Mouse (Mus musculus) testis, postnatal 10 days (tissue): ENCODE measurements around the gene Epb41l5.

ENCODE experiments used
- DNase-seq: peaks from one replicate; pipeline ENCODE4 v3.0.0; 2021; ENCODE audit warnings: low spot score

The Epb41l5 gene

DNA sequence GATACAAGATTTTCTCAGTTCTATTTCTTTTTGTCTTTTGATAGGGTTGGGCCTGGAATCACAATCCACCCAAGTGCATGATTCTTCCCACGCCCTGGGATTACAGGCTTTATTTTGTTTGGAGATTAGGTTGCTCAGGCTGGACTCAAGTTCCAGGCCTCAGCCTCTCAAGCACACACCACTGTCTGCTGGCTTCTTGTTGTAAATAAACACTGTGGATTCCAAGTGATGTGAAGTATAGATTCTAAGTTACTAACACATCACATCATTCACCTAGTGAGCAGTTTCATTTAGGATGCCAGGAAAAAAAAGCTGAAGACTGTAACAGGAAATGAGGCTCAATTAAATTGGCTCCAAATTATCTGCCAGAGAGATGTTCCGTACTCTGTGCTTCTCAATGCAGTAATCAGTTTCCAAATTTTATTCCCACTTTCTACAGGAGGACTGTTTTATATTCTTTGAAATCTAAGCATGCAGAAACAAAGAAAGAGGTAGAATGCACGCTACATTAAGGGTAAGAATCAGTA, 51.8 kb downstream of the Epb41l5 start:
- DNase-seq: no peak

DNA sequence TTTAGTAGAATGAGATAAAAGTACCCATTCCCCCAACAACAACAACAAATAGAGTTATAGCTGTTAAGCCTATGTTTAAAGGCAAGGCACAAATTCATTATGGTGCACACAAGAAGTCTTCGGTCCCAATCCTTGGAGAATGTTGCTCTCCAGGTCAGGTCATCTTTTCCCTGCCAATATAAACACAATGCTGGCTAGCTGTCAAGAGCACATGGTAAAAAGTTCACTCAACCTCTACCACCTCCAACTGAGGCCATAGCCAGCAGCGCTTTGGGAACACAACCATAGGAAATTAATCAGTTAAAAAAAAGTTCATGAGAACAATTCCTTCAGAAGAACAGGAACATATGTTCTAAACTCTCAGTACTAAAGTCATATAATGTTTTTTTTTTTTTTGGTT, 58.8 kb downstream of the Epb41l5 start:
- DNase-seq: no peak

DNA sequence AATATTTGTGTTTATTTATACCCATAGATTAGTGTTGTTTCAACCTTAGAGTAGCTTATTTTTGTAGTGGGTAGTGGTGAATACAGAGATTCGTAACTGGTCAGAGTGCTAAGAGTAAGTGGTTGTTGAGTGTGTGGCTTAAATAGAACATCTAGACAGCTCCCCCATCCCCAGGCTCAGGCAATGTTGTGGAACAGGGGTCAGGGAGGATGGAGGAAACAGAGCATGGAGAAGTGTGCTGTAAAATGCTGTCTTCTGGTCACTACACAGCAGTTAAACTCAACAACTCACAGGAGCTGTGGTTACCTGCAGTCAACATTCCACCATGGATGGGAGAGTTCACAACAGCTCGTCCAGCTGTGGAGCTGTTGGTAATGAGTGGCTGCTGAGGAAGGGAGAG, 63.8 kb downstream of the Epb41l5 start:
- no peak for DNase-seq

DNA sequence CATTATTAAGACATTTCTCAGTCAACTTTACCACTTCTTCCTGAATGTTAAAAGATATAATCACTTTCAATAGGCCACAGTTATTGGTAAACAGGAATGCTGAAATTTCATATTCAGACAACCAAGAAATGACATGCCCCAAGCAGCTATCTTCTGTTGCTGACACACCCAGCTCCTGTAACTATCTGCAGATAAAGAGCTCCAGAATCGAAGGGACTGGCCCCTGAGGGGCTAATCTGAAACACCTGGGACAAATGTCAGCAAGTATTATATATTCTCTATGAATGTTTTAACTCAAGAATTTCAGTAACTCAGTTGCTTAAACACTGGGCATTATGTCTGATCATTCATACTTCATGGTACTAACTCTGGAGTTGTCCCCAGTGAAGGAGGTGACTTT, 78.7 kb downstream of the Epb41l5 start:
- no peak for DNase-seq

DNA sequence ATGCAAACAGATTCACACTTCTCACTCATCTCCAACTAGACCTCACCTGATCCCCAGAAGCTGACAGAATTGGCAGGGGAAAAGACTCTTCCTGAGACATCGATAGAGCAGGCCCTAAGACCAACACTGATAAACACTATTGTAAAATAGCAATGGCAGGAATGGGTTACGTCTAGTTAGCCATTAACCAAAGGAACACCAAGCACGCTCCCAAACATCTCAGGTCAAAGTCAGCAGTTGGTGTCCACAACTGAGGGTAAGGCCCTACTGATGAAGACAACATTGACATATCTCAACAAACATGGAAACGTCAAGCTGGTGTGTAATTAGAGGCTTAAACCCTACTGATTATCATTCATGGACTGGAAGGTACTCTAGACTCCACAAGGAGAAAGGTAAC, 83.3 kb downstream of the Epb41l5 start:
- no peak for DNase-seq

DNA sequence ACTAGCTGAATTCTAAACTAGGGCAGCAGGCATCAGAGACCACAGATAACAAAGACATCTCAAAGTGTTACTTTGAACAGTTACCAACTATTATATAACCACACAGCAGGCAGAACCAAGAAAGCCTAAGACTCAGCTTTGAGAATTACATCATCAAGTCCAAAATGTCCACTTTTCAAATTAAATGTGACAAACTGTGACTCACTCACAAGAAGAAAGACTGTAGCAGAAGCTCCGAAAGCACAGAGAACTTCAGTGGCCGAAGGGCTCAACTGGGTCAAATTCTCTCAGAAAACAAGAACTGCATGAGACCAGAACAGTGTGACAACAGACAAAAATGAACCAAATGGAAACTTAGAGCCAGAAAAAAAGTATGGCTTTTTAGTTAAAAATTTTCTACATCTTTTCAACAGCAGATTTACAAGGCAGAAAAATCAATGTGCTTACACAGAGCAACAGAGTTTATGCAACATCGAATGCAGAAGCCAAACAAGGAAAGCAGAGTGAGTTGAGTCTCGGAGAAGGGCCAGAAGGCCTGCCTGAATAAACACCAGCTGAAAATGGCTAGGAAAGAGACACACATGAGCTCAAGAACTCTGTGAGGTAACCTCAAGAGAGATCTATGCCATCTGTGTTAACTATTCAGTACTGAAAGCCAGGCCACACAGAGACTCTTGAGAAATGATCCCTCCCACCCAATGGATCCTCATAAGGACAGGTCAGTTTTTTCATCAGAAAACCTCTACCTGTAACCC, 91.0 kb downstream of the Epb41l5 start:
- DNase-seq: no peak

DNA sequence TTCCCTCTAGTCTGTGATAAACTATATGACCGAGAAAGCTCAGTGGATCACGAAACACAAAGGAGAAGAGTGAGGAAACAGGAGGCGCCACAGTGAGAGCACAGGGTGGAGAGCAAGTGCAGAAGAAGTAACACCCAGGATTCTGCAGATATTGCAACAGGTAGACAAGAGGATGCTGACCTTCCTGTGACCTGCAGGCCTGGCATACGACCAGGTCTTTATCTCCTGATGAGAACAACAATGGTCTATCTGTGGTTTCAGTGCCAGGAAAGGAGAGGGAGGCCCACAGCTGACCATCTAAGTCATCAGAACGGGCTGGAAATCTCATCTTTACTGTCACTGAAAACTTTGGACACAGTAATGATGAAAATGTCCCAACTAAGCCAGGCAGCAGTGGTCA, 93.1 kb downstream of the Epb41l5 start:
- no peak for DNase-seq

DNA sequence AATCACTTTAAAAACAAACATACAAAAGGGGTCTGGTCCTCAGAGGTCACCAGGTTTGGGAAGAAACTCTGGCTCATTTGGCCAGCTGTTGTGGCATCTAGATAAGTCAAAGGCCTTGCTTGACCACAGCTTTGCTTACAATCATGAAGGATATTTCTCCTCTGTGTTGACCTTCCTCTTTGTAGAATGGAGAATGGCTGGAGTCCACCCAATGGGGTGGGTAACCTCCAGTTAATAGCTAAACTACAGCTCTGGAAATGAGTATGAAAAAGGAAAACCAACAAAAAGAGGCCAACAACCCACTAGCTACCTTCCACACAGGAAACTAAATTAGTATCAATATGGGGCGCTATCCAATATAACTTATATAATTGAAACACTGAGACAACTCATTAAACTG, 97.1 kb downstream of the Epb41l5 start:
- no peak for DNase-seq

DNA sequence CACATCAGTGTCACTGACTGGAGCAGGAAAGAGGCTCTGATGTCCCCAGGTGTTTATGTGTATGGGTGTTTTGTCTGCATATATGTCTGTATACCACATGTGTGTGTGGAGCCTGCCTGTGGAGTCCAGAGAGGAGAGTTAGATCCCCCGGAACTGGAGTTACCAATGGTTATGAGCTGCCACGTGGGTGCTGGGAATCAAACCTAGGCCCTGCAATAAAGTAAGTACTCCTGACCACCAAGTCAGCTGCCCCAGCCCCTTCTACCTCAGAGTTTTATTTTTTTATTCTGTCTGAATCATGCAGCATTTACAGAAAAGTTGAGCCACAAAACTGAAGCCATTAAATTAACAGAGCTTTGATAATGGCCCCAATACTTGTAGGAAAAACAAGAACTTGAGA, 98.7 kb downstream of the Epb41l5 start:
- DNase-seq: no peak

DNA sequence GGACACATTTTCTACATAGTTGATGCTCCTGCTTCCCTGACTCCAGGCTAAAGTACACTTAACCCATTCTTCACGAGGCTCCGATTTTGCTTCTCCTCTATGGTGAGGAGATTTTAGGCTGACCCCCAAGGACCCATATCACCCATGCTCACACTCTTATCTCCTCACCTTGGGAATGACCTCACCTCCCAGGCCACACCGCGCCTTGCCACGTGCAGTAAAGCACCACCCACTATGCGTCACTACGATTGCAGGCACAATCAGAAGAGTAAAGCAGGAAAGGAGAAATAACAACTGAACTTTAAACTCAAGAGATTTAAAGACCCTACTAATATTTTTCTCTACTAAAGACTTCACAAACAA, 99.5 kb downstream of the Epb41l5 start:
- DNase-seq: no peak

DNA sequence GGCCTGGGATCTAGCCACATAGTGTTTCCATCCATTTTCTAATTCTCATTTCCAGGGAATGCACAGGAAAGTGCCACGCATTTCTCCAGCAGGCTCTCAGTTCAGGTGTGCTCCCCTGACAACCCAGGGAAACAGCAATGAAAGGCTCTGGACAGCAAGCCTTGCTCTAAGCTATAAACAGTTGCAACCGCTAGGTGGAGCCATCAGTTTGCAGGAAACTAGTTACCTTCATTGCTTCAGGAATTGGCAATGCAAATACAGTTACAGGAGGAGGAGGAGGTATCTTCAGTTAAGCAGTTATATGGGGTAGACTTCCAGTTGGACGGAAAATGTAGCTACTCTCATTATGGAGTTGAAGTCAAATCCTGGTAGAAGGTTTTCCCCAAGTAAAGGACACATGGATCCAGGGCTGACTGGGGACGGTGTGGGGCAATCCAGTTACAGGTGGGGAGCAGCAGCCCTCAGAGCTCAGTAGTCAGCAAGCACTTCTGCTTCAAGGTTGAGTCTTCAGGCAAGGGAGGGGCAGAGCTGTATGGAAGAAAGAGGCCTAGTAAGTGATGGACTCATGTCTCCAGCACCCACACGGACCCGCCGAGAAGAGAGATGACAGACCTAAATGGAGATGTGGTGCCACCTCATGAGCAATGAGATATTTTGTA, 100.0 kb downstream of the Epb41l5 start:
- peak; percentile 90 for DNase-seq

DNA sequence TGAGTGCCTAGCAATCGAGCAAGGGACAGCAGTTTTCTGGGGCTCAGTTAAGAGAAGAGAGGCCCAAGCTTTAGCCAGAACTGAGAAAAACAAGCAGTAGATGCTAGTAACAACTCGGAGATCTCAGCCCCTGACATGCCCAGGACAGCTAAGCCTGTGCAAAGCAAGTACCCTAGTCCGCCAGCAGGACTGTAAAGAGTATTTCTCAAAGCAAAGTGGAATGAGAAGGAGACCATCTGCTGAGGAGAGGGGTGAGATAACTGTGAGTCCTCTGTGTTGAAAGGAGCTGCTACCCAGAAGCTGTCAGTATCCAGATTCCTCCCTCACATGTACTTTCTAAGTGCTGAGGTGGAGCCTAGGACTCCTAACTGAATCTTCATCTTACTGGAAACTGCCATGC, 102.3 kb downstream of the Epb41l5 start:
- no peak for DNase-seq

DNA sequence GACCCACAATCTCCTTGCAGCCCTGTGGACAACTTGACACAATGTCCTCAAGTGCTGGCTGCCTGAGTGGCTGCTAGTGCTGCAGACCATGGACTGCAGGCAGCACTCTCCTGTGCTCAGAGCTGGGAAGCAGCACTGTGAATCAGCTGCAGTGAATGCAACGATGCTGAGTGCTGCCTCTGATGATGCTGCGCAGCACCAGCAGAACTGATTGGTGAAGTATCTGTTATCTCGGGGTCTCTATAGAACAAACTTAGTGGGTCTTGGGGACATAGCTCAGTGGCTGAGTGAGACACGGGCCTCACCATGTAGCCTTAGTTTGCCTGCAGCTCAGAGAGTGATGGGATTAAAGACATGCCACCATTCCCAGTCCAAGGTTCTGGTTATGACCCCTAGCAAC, 103.1 kb downstream of the Epb41l5 start:
- no peak for DNase-seq

DNA sequence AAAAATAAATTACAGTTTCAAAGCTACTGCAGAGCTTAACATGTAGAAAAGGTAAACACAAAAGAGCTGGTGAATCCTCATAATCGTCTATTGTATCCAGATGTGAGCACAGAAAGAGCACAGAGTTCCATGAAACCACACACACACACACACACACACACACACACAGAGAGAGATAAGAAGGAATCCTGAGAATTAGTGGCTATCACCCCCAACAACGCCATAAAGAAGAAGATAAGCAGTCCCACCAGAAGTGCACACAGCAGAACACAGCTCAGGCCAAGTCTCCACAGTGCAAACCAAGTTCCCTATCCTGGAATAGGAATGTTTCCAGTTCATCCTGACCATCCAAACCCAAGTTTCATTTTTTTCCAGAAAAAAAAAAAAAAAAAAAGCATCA, 103.6 kb downstream of the Epb41l5 start:
- no peak for DNase-seq

DNA sequence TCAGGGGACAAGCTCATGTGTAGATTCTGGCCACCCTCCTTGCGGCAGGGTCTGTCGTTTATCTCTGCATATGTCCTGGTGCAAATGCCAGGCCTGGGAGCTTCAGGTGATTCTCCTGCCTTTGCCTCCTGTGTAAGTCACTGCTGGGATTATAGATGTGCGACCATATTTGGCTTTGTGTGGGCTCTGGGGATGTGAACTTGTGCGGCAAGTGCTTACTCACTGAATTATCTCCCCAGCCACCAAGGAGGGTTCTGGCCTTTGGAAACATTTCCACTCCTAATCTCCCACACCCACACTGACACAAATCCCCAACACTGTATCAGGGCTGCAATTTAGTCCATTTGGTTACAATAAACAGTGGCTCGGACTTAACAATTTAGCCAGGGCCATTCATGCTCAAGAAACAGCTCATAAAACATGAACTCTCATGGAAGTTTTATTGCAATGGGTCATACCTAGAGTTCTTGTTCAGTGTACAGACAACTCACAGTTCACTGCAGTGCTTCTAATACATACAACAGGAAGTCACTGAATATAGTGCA, 104.1 kb downstream of the Epb41l5 start:
- no peak for DNase-seq

DNA sequence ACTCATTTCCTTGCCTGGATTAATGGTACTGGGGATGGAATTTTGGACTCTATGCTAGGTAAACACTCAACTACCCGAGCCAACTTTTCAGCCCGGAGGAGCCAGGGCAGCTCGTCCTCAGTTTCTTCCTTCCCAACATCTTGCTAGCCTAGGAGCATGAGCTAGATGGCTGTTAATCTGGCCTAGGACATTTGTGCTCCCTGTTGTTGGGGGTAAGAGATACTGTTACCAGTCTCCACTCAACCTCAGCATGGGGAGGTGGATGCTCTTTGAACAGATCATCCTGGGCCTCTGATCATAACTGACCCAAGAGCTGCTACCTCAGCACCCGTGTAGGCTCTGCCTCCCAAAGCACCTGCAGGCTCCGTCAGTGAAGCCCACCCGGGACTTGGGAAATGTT, 105.5 kb downstream of the Epb41l5 start:
- DNase-seq: no peak

DNA sequence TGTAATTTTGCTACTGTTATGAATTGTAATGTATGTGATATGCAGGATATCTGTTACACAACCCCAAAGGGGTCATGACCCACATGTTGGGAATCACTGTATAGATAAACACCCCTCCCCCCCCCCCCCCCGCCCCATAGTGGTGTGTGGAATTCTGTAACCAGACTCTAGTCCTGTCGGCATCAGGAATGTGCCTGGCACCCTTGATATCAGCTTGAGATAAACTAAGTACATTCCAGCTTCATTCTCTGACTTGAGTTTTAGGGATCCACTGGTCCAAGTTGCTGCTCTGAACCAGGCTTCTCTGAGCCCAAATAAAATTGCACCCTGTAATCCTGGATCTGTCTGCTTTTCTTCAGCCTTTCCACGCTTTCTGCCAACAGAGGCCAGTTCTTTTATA, 107.2 kb downstream of the Epb41l5 start:
- DNase-seq: no peak

DNA sequence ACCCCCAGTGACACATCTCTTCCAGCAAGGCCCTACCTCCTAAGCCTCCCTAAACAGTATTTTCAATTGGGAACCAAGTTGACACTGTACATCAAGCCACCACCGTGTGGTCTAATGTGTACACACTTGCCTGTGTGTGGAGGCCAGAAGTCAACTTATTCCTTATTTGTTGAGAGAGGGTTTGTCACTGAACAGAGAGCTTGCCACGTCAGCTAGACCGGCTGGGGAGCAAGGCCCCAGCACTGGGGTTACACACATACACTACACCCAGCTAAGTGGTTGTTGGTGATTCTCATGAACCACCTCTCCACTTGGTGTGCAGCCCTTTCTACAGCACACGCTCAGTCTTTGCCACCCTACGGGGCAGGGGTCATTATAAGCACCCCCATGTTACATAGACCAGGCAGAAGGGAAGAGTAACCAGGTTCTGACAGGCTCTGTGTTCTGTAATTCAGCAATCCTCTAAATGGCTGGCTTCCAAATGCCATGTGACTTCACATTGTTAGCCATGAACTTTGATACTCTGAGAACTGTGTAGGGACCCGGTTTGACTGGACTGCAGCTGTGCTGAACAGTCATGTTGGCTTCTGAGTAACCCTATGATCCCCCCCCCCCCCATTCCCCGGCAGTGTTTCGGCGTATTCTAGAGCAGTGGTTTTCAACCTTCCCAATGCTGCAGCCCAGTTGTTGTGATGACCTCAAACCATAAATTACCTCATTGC, 107.8 kb downstream of the Epb41l5 start:
- DNase-seq: peak; percentile 18

DNA sequence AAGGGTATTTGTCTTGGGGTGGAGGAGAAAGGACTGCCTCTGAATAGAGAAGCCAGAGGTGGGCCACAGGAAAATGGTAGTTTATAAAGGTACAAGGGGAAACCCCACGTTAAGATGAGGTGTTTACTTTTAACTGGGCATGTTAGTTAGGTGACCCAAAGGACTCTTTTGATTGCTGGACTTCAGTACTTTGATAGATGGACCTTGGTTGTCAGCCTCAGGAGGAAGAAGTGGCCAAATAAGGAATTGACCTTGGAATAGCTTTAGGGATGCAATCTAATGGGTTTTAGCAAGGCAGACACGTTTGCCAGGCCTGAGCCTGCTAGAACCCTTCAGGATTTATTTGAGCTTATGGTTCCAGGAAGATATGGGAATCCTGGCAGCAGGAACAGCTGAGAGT, 109.5 kb downstream of the Epb41l5 start:
- DNase-seq: no peak

DNA sequence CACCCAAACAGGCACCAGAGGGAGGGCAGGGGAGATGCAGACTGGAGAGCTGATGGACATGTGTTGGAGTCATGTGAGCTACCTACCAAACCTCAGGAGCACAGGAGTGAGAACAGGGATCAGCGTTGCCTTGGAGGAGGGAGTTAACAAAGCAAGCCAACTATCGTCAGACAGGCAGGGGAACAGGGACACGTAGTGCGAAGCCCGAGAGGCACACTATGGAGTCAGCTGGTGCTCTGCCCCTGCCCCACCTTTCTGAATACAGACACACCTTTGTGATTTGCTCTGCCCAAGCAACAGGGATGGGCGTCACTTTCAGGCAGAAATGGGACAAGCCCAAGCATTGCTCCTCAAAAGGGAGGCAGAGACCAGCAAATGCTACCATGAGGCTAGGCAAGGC, 111.1 kb downstream of the Epb41l5 start:
- DNase-seq: no peak

DNA sequence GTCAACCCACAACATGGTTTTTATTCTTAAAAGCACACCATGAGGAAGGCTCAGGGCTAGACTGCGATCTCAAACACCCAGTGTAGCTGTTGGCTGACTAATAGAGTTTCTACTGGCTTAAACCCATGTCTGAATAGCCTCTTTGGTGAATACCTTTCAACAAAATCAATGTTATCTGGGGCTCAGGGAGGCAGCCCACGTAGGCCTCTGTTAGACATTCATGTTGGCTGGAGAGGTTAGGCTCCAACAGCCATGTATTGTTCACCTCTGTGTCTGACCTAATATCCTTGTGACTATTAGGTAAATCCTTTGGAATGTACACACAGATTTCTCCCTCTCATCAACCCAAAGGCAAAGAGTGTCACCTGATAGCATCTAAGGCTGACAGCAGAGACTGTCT, 112.7 kb downstream of the Epb41l5 start:
- no peak for DNase-seq

DNA sequence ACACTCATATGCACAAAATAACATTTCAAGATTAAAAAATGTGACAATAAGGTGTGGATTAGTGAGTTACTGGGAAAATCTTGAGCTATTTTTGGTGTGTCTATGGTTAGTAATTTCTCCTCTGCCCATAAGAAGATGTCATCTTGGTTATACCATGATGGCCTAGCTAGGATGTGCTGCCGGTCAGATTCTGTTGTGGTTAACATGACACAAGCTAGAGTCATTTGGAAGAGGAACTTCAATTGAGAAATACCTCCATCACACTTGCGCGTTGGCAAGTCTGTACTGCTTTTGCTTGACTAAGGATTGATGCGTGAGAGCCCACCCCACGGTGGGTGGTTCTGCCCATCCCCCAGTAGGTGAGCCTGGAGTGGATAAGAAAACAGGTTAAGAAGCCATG, 114.5 kb downstream of the Epb41l5 start:
- no peak for DNase-seq
